Mouse (Mus musculus): ENCODE results near the gene Dhrs11. TPM values are rescaled to one million over a fixed set of nuclear protein-coding genes. Genes with fewer than 3 reads are reported as not detected.

The Dhrs11 gene
- polyA plus RNA-seq, 1 experiment from 2014 or later = 13.9 TPM

DNA sequence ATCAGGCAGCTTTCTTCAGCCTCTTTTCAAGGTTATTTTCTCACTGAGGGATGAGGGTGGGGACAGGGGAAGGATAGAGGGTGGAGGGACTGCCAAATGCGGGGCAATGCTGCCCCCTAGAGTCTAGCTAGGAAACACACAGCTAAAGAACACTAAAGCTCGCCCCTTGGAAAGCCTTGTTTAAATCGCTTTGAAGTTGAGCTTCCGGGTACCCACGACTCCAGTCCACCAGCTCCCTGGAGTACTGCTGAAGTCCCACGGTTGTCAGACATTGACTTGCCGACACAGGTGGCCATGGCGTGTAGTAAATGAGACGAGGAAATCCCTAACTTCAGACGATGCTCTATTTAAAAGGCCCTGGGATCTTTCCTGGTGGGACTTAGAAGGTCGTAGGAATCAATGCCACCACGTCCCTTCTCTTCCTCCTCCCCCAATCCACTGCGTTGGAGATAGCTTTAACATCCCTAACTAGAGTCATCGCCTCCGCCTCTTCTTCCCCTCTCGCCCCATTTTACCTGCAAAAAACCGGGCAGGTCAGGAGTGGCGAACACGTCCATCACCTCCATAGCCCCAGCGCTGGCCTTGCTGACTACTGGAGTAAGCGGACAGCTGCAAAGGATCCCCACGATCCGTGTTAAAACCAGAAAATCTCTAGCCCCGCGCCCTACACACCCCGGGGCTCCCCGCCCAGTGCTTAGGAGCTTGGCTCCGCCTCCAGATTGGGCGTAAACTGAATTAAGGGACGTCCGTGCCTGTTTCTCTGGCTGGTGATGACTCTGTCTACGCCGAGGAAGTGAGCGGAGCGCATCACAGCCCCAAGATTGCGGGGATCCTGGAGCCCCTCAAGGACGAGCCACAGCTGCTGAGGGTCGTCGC lies 10.5 kb downstream of the Dhrs11 start:
- H3K27ac ChIP-seq (replicated peaks; ENCODE audit: low read depth, low read length) = no peak overlapping the region
- WGBS = 0% methylated on average over 39 of the region's 39 CpGs
- H3K9ac ChIP-seq (ENCODE audit: low read length) = peak overlapping the region; percentile 70
- H3K4me3 ChIP-seq (ENCODE audit: low read depth, low read length) = peak overlapping the region; percentile 71
- ATAC-seq (ENCODE audit: insufficient number of reproducible peaks, low FRiP score, low TSS enrichment, low read depth) (0 out of 2 replicates have a peak, but pooled peaks have one; percentile 8), DNase-seq (ENCODE audit: low spot score) (peak; percentile 75)
- H3K36me3 ChIP-seq (ENCODE audit: control insufficient read depth, insufficient read depth, low read length) = no peaks in the 10 kb centered on the region
- no peaks in the 10 kb centered on the region for H3K4me1 ChIP-seq (ENCODE audit: control insufficient read depth, insufficient read depth, low read length)
- no peaks in the 10 kb centered on the region; the same call in 1 of the 2 replicates for H3K9me3 ChIP-seq (ENCODE audit: control insufficient read depth, low read length)
- H3K27me3 ChIP-seq (ENCODE audit: control insufficient read depth, insufficient read depth, low read length) = no peaks in the 10 kb centered on the region
- H3K4me2 ChIP-seq (ENCODE audit: low read depth, severe bottlenecking) = peak overlapping the region; percentile 94

DNA sequence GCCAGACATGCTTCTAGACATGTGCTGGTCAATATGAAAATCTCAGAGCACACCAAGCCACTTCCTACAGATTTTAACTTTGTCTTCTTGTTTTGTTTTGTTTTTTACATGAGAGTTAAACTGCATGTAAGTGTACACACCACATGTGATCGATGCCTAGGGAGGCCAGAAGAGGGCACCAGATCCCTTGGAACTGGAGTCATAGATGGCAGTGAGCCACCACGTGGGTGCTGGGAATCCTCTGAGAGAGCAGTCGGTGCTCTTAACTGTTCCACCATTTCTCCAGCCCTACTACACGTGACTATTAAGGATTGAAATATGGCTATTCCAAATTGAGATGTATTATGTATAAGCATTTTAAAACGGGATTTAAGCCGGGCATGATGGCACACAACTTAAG lies 11.4 kb downstream of the Dhrs11 start:
- no peak overlapping the region for H3K4me2 ChIP-seq (ENCODE audit: low read depth, severe bottlenecking)
- H3K9me3 ChIP-seq (ENCODE audit: control insufficient read depth, low read length) = no peaks in the 10 kb centered on the region; the same call in 1 of the 2 replicates
- H3K9ac ChIP-seq (ENCODE audit: low read length) = no peak overlapping the region
- H3K4me3 ChIP-seq (ENCODE audit: low read depth, low read length) = no peak overlapping the region
- no peaks in the 10 kb centered on the region for H3K36me3 ChIP-seq (ENCODE audit: control insufficient read depth, insufficient read depth, low read length)
- ATAC-seq (ENCODE audit: insufficient number of reproducible peaks, low FRiP score, low TSS enrichment, low read depth) (no peak), DNase-seq (ENCODE audit: low spot score) (no peak)
- no peaks in the 10 kb centered on the region for H3K27me3 ChIP-seq (ENCODE audit: control insufficient read depth, insufficient read depth, low read length)
- H3K27ac ChIP-seq (replicated peaks; ENCODE audit: low read depth, low read length) = no peak overlapping the region
- H3K4me1 ChIP-seq (ENCODE audit: control insufficient read depth, insufficient read depth, low read length) = no peaks in the 10 kb centered on the region
- 81% methylated on average over 6 of the region's 6 CpGs for WGBS

DNA sequence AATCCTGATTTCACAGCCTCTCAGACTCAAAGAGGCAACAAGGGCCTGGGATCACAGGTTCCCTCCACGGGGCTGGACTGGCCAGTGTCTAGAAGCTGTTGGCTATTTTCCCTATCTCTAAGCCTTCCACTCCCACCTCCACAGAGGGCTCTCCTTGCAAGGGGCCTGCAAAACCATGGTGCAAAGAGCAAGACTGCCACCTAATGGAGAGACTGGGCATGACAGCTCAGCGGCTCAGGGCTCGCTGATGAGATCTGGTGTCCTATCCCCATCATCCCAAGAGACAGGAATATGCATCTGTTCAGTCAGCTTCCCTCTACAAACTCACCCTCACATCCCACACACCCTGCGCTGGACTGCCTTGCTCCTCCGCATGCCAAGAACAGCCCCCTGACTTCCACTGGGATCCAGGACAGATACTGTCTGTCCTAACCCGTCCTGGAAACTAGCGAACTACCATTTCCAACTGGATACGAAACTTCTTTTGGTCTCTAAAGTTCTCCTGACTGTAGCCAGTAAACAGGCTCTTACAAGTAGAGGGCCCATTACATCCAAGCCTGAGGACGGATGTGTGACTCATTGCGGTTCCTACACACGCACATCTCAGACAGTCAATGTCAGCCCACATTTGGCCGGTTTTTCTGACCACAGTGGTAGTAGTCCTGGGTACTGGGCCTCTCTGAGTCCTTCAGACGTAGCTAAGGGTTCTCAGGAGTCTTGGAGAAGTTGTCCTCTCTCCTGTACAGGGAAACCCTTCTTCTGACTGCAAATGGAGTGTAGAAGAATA lies 14.9 kb downstream of the Dhrs11 start:
- Histone ChIP-seq H3K4me2 (ENCODE audit: low read depth, severe bottlenecking) (no peak overlapping the region), H3K27me3 (ENCODE audit: control insufficient read depth, insufficient read depth, low read length) (no peaks in the 10 kb centered on the region), H3K4me3 (ENCODE audit: low read depth, low read length) (no peak overlapping the region), H3K36me3 (ENCODE audit: control insufficient read depth, insufficient read depth, low read length) (no peaks in the 10 kb centered on the region), H3K9me3 (ENCODE audit: control insufficient read depth, low read length) (no peaks in the 10 kb centered on the region; the same call in 1 of the 2 replicates), H3K27ac (replicated peaks; ENCODE audit: low read depth, low read length) (no peak overlapping the region), H3K4me1 (ENCODE audit: control insufficient read depth, insufficient read depth, low read length) (no peaks in the 10 kb centered on the region), H3K9ac (ENCODE audit: low read length) (no peak overlapping the region)
- DNase-seq (ENCODE audit: low spot score) = peak; percentile 92
- no peak for ATAC-seq (ENCODE audit: insufficient number of reproducible peaks, low FRiP score, low TSS enrichment, low read depth)
- 55% methylated on average over 13 of the region's 13 CpGs for WGBS

GRCm38 (mm10) chr11:84804373-84804772 lies 24.4 kb downstream of the Dhrs11 start:
- Histone ChIP-seq H3K27ac (replicated peaks; ENCODE audit: low read depth, low read length) (no peak overlapping the region), H3K9ac (ENCODE audit: low read length) (no peak overlapping the region), H3K4me2 (ENCODE audit: low read depth, severe bottlenecking) (no peak overlapping the region), H3K4me1 (ENCODE audit: control insufficient read depth, insufficient read depth, low read length) (no peaks in the 10 kb centered on the region), H3K9me3 (ENCODE audit: control insufficient read depth, low read length) (no peaks in the 10 kb centered on the region), H3K27me3 (ENCODE audit: control insufficient read depth, insufficient read depth, low read length) (no peaks in the 10 kb centered on the region), H3K36me3 (ENCODE audit: control insufficient read depth, insufficient read depth, low read length) (no peaks in the 10 kb centered on the region), H3K4me3 (ENCODE audit: low read depth, low read length) (no peak overlapping the region)
- DNase-seq (ENCODE audit: low spot score) (no peak), ATAC-seq (ENCODE audit: insufficient number of reproducible peaks, low FRiP score, low TSS enrichment, low read depth) (no peak)
- 92% methylated on average over 4 of the region's 4 CpGs for WGBS

- H3K9me3 ChIP-seq (ENCODE audit: control insufficient read depth, low read length) = no peaks in the 10 kb centered on the region
- DNase-seq (ENCODE audit: low spot score) (peak; percentile 94), ATAC-seq (ENCODE audit: insufficient number of reproducible peaks, low FRiP score, low TSS enrichment, low read depth) (no peak)
- no peak overlapping the region for H3K4me3 ChIP-seq (ENCODE audit: low read depth, low read length)
- H3K9ac ChIP-seq (ENCODE audit: low read length) = no peak overlapping the region
- WGBS = 22% methylated on average over 21 of the region's 21 CpGs
- no peaks in the 10 kb centered on the region for H3K36me3 ChIP-seq (ENCODE audit: control insufficient read depth, insufficient read depth, low read length)
- H3K27ac ChIP-seq (replicated peaks; ENCODE audit: low read depth, low read length) = no peak overlapping the region
- H3K4me1 ChIP-seq (ENCODE audit: control insufficient read depth, insufficient read depth, low read length) = 0 out of 2 replicates have a peak, but pooled peaks cover 3% of the 10 kb centered on the region
- no peaks in the 10 kb centered on the region for H3K27me3 ChIP-seq (ENCODE audit: control insufficient read depth, insufficient read depth, low read length)
- no peak overlapping the region for H3K4me2 ChIP-seq (ENCODE audit: low read depth, severe bottlenecking)
These were observed 31.0 kb downstream of the Dhrs11 start for GRCm38 (mm10) chr11:84797627-84798353.

GRCm38 (mm10) chr11:84797026-84797425 lies 31.8 kb downstream of the Dhrs11 start:
- WGBS = 38% methylated on average over 10 of the region's 10 CpGs
- no peak for ATAC-seq (ENCODE audit: insufficient number of reproducible peaks, low FRiP score, low TSS enrichment, low read depth)

DNA sequence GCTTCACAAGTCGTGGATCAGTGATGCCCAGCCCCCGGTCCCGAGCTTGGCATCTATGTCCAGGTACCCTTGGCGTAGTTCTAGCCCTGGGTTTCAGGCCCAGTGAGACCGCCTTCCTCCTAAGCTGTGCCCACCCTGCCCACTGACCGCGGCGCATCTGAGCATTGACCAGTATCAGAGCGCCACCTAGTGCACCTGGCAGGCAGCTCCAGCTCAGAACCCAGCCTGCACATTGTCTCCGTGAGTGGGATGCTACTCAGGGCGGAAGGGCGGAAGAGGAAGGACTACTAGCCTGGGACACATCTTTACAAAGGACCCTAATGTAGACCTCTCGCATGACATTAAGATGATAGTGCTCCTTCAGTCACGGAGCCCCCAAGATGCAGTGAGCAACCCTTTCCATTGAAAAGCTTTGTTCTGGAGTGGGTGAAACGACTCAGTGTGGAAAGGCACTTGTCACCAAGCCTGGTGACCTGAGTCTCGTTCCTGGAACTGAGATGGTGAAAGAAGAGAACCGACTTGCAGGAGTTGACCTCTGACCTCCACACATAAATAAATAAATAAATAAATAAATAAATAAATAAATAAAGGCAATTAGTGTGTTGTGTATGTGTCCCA lies 34.2 kb downstream of the Dhrs11 start:
- DNase-seq (ENCODE audit: low spot score) (peak; percentile 91), ATAC-seq (ENCODE audit: insufficient number of reproducible peaks, low FRiP score, low TSS enrichment, low read depth) (peak; percentile 77)
- 0 out of 2 replicates have a peak overlapping the region, but pooled peaks have one; percentile 7 for H3K9ac ChIP-seq (ENCODE audit: low read length)
- no peaks in the 10 kb centered on the region for H3K27me3 ChIP-seq (ENCODE audit: control insufficient read depth, insufficient read depth, low read length)
- no peak overlapping the region for H3K4me2 ChIP-seq (ENCODE audit: low read depth, severe bottlenecking)
- no peaks in the 10 kb centered on the region for H3K9me3 ChIP-seq (ENCODE audit: control insufficient read depth, low read length)
- H3K27ac ChIP-seq (replicated peaks; ENCODE audit: low read depth, low read length) = no peak overlapping the region
- 0 out of 2 replicates have a peak, but pooled peaks cover 6% of the 10 kb centered on the region for H3K4me1 ChIP-seq (ENCODE audit: control insufficient read depth, insufficient read depth, low read length)
- WGBS = 11% methylated on average over 17 of the region's 17 CpGs
- no peaks in the 10 kb centered on the region for H3K36me3 ChIP-seq (ENCODE audit: control insufficient read depth, insufficient read depth, low read length)
- no peak overlapping the region for H3K4me3 ChIP-seq (ENCODE audit: low read depth, low read length)

More at GRCm38 (mm10) chr11:84797026-84797425, 31.8 kb downstream of the Dhrs11 start:
- H3K9me3 ChIP-seq (ENCODE audit: control insufficient read depth, low read length) = no peaks in the 10 kb centered on the region
- H3K4me3 ChIP-seq (ENCODE audit: low read depth, low read length) = no peak overlapping the region
- no peak overlapping the region for H3K9ac ChIP-seq (ENCODE audit: low read length)
- H3K4me2 ChIP-seq (ENCODE audit: low read depth, severe bottlenecking) = no peak overlapping the region
- no peak for DNase-seq (ENCODE audit: low spot score)
- 0 out of 2 replicates have a peak, but pooled peaks cover 3% of the 10 kb centered on the region for H3K4me1 ChIP-seq (ENCODE audit: control insufficient read depth, insufficient read depth, low read length)
- H3K27me3 ChIP-seq (ENCODE audit: control insufficient read depth, insufficient read depth, low read length) = no peaks in the 10 kb centered on the region
- no peaks in the 10 kb centered on the region for H3K36me3 ChIP-seq (ENCODE audit: control insufficient read depth, insufficient read depth, low read length)
- H3K27ac ChIP-seq (replicated peaks; ENCODE audit: low read depth, low read length) = no peak overlapping the region
